Mouse (Mus musculus): ENCODE data around the gene Anks1b. TPM values are rescaled to one million over a fixed set of nuclear protein-coding genes. Genes with fewer than 3 reads are reported as not detected.
"Not testable (repeated sequence)": the region's sequence is repeated elsewhere in the genome, so short reads cannot be mapped to it uniquely, and the experiment has no call there.

The Anks1b gene
- polyA plus RNA-seq, 1 experiment from 2014 or later: 17.3 TPM

- 72% methylated on average over 7 of the region's 7 CpGs for WGBS
- Histone ChIP-seq H3K4me2 (ENCODE audit: low read depth, low read length, severe bottlenecking) (no peak overlapping the region), H3K9ac (ENCODE audit: low read length) (no peak overlapping the region), H3K9me3 (ENCODE audit: control insufficient read depth, low read length) (no peaks in the 10 kb centered on the region), H3K4me1 (replicated peaks; ENCODE audit: control insufficient read depth, insufficient read depth, low read length) (no peaks in the 10 kb centered on the region), H3K4me3 (ENCODE audit: low read depth, low read length) (no peak overlapping the region), H3K27me3 (ENCODE audit: control insufficient read depth, insufficient read depth, low read length) (no peaks in the 10 kb centered on the region), H3K36me3 (ENCODE audit: control insufficient read depth, insufficient read depth, low read length) (no peaks in the 10 kb centered on the region), H3K27ac (ENCODE audit: low read depth, low read length) (no peak overlapping the region)
- no peak for ATAC-seq (replicated peaks; ENCODE audit: low FRiP score)
- no peak for DNase-seq (ENCODE audit: low spot score)
Measured at GRCm38 (mm10) chr10:90617664-90618296, 744.5 kb downstream of the Anks1b start.

GRCm38 (mm10) chr10:90627532-90627931, 754.2 kb downstream of the Anks1b start:
- Histone ChIP-seq H3K4me2 (ENCODE audit: low read depth, low read length, severe bottlenecking) (no peak overlapping the region), H3K36me3 (ENCODE audit: control insufficient read depth, insufficient read depth, low read length) (no peaks in the 10 kb centered on the region), H3K4me3 (ENCODE audit: low read depth, low read length) (no peak overlapping the region), H3K9ac (ENCODE audit: low read length) (no peak overlapping the region), H3K27me3 (ENCODE audit: control insufficient read depth, insufficient read depth, low read length) (no peaks in the 10 kb centered on the region), H3K4me1 (replicated peaks; ENCODE audit: control insufficient read depth, insufficient read depth, low read length) (no peaks in the 10 kb centered on the region), H3K27ac (ENCODE audit: low read depth, low read length) (no peak overlapping the region), H3K9me3 (ENCODE audit: control insufficient read depth, low read length) (no peaks in the 10 kb centered on the region)
- 91% methylated on average over 5 of the region's 5 CpGs for WGBS
- no peak for ATAC-seq (replicated peaks; ENCODE audit: low FRiP score)
- DNase-seq (ENCODE audit: low spot score): no peak

GRCm38 (mm10) chr10:90630099-90630698, 756.9 kb downstream of the Anks1b start:
- no peaks in the 10 kb centered on the region for H3K27me3 ChIP-seq (ENCODE audit: control insufficient read depth, insufficient read depth, low read length)
- H3K9ac ChIP-seq (ENCODE audit: low read length): no peak overlapping the region
- no peak overlapping the region for H3K27ac ChIP-seq (ENCODE audit: low read depth, low read length)
- H3K36me3 ChIP-seq (ENCODE audit: control insufficient read depth, insufficient read depth, low read length): no peaks in the 10 kb centered on the region
- 92% methylated on average over 7 of the region's 7 CpGs for WGBS
- no peaks in the 10 kb centered on the region for H3K4me1 ChIP-seq (replicated peaks; ENCODE audit: control insufficient read depth, insufficient read depth, low read length)
- no peak for DNase-seq (ENCODE audit: low spot score)
- ATAC-seq (replicated peaks; ENCODE audit: low FRiP score): no peak
- no peaks in the 10 kb centered on the region; the same call in 1 of the 2 replicates for H3K9me3 ChIP-seq (ENCODE audit: control insufficient read depth, low read length)
- no peak overlapping the region for H3K4me3 ChIP-seq (ENCODE audit: low read depth, low read length)
- no peak overlapping the region for H3K4me2 ChIP-seq (ENCODE audit: low read depth, low read length, severe bottlenecking)

DNA sequence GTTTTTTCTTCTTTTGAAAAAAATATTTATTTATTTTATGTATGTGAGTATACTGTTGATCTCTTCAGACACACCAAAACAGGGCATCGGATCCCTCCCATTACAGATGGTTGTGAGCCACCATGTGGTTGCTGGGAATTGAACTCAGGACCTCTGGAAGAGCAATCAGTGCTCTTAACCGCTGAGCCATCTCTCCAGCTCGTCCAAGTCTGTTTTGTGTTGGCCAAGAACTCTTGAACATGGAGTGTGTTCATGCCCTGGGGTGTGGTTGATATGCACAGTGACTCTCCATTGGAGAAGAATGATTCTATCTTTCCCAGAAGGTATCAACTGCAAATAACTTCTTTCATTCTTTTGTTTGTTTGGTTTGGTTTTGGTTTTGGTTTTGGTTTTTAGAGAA, 757.5 kb downstream of the Anks1b start:
- not testable (repeated sequence) for H3K4me3 ChIP-seq (ENCODE audit: low read depth, low read length); H3K4me1 ChIP-seq (replicated peaks; ENCODE audit: control insufficient read depth, insufficient read depth, low read length); ATAC-seq (replicated peaks; ENCODE audit: low FRiP score); H3K9me3 ChIP-seq (ENCODE audit: control insufficient read depth, low read length); DNase-seq (ENCODE audit: low spot score); H3K9ac ChIP-seq (ENCODE audit: low read length); H3K27ac ChIP-seq (ENCODE audit: low read depth, low read length); H3K36me3 ChIP-seq (ENCODE audit: control insufficient read depth, insufficient read depth, low read length); H3K4me2 ChIP-seq (ENCODE audit: low read depth, low read length, severe bottlenecking); H3K27me3 ChIP-seq (ENCODE audit: control insufficient read depth, insufficient read depth, low read length)
- 85% methylated on average over 3 of the region's 3 CpGs for WGBS

- Histone ChIP-seq H3K27me3 (ENCODE audit: control insufficient read depth, insufficient read depth, low read length) (no peaks in the 10 kb centered on the region), H3K4me1 (replicated peaks; ENCODE audit: control insufficient read depth, insufficient read depth, low read length) (no peaks in the 10 kb centered on the region), H3K9ac (ENCODE audit: low read length) (no peak overlapping the region), H3K4me3 (ENCODE audit: low read depth, low read length) (no peak overlapping the region), H3K9me3 (ENCODE audit: control insufficient read depth, low read length) (no peaks in the 10 kb centered on the region; the same call in 1 of the 2 replicates), H3K4me2 (ENCODE audit: low read depth, low read length, severe bottlenecking) (no peak overlapping the region), H3K27ac (ENCODE audit: low read depth, low read length) (no peak overlapping the region), H3K36me3 (ENCODE audit: control insufficient read depth, insufficient read depth, low read length) (no peaks in the 10 kb centered on the region)
- DNase-seq (ENCODE audit: low spot score) (no peak), ATAC-seq (replicated peaks; ENCODE audit: low FRiP score) (no peak)
- whole genome bisulfite sequencing: 90% methylated on average over 4 of the region's 4 CpGs
Measured at GRCm38 (mm10) chr10:90637352-90637751, 764.0 kb downstream of the Anks1b start.

GRCm38 (mm10) chr10:90649681-90650080, 776.4 kb downstream of the Anks1b start:
- no peak for ATAC-seq (replicated peaks; ENCODE audit: low FRiP score)
- WGBS: 87% methylated on average over 2 of the region's 2 CpGs
- DNase-seq (ENCODE audit: low spot score): no peak

DNA sequence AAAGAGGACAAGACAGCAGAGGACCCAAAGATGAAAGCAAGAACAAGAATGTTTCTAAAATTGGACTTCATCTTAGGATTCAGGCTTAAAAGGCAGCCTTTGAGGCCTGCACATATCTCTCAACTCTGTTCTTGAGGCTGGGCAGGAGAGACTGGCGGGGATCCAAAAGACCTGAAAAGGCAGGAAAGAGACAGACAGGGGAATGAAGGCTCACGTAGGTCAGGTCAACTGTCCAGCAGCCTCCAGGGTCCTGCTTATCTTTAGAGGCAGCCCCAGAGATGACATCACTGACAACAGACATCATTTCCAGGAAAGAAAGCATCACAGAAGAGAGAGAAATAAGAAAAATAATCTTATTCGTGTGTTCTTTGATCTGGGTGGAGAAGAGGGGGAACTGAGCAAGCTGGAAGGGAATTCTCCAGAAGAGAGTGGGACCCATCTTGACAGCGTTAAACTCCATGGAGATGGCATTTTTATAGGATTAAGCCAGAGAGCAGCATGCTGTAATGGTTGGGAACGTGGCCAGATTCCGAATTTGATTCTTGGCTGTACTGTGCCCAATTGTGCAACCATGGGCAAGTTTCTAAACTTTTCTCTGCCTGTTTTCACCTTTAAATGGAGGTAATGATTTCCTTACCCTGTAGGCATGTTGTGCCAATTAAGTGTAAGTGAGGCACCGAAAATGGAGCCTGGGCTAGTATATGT, 784.3 kb downstream of the Anks1b start:
- Histone ChIP-seq H3K4me1 (replicated peaks; ENCODE audit: control insufficient read depth, insufficient read depth, low read length) (no peaks in the 10 kb centered on the region), H3K27ac (ENCODE audit: low read depth, low read length) (no peak overlapping the region), H3K4me3 (ENCODE audit: low read depth, low read length) (no peak overlapping the region), H3K4me2 (ENCODE audit: low read depth, low read length, severe bottlenecking) (no peak overlapping the region), H3K27me3 (ENCODE audit: control insufficient read depth, insufficient read depth, low read length) (no peaks in the 10 kb centered on the region), H3K36me3 (ENCODE audit: control insufficient read depth, insufficient read depth, low read length) (no peaks in the 10 kb centered on the region), H3K9me3 (ENCODE audit: control insufficient read depth, low read length) (no peaks in the 10 kb centered on the region), H3K9ac (ENCODE audit: low read length) (no peak overlapping the region)
- no peak for ATAC-seq (replicated peaks; ENCODE audit: low FRiP score)
- DNase-seq (ENCODE audit: low spot score): no peak
- 77% methylated on average over 7 of the region's 7 CpGs for WGBS

More at GRCm38 (mm10) chr10:90649681-90650080, 776.4 kb downstream of the Anks1b start:
- Histone ChIP-seq H3K9me3 (ENCODE audit: control insufficient read depth, low read length) (no peaks in the 10 kb centered on the region), H3K4me1 (replicated peaks; ENCODE audit: control insufficient read depth, insufficient read depth, low read length) (no peaks in the 10 kb centered on the region), H3K36me3 (ENCODE audit: control insufficient read depth, insufficient read depth, low read length) (no peaks in the 10 kb centered on the region), H3K4me3 (ENCODE audit: low read depth, low read length) (no peak overlapping the region), H3K4me2 (ENCODE audit: low read depth, low read length, severe bottlenecking) (no peak overlapping the region), H3K9ac (ENCODE audit: low read length) (no peak overlapping the region), H3K27me3 (ENCODE audit: control insufficient read depth, insufficient read depth, low read length) (no peaks in the 10 kb centered on the region), H3K27ac (ENCODE audit: low read depth, low read length) (no peak overlapping the region)

GRCm38 (mm10) chr10:90666746-90667145, 793.4 kb downstream of the Anks1b start:
- Histone ChIP-seq H3K9me3 (ENCODE audit: control insufficient read depth, low read length) (no peaks in the 10 kb centered on the region), H3K27me3 (ENCODE audit: control insufficient read depth, insufficient read depth, low read length) (no peaks in the 10 kb centered on the region), H3K27ac (ENCODE audit: low read depth, low read length) (no peak overlapping the region), H3K4me2 (ENCODE audit: low read depth, low read length, severe bottlenecking) (no peak overlapping the region), H3K36me3 (ENCODE audit: control insufficient read depth, insufficient read depth, low read length) (no peaks in the 10 kb centered on the region), H3K4me1 (replicated peaks; ENCODE audit: control insufficient read depth, insufficient read depth, low read length) (no peaks in the 10 kb centered on the region), H3K4me3 (ENCODE audit: low read depth, low read length) (no peak overlapping the region), H3K9ac (ENCODE audit: low read length) (no peak overlapping the region)
- DNase-seq (ENCODE audit: low spot score) (no peak), ATAC-seq (replicated peaks; ENCODE audit: low FRiP score) (no peak)
- WGBS: 96% methylated on average over 2 of the region's 2 CpGs
